Mouse (Mus musculus): ENCODE data around the gene Tbc1d22b. TPM values are rescaled to one million over a fixed set of nuclear protein-coding genes. Genes with fewer than 3 reads are reported as not detected.

Tbc1d22b gene
- polyA plus RNA-seq, 1 experiment = 9.0 TPM

DNA sequence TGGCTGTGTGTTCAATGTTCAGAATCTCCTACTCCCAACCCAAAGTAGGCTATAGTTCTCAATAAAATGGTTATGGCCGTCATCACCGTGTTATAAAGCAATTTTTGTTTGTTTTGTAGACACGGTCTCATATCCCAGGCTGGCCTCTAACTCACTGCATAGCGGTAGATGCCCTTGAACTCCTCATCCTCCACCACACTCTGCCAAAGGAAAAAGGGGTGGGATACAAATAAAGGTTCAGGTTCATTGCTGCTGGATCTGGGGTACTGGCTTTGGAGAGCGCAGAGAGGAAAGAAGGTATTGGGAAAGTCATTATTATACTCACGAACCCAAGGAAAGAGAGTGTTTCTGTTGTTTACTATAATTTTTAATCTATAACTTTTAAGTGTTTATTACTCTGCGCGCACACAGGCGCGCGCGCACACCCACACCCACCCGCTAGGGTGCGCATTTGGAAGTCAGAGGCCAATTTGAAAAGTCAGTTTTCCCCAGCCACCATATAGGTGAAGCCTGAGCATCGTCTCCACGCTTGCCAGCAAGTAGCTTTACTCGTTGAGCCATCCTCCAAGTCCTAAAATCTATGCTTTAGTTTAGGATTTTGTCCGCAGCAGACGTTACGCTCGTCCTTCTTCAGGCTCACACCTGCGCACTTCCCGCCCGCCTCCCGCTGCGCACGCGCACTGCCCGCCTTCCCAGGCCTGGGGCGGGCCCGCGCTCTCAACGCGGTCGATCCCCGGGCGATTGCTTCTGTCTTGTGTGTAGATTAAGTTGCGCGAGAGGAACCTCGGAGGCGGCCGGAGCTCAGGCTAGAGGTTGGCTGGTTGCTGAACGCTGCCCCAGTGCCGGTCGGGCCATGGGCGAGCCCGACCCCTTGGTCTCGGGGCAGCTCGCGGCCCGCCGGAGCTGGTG is 64.8 kb downstream of the Tbc1d22b start, which contains the start of the genes Rnf8 and Gm28043:
Gene Rnf8 (plus strand): TSS at position 676 of the 909 bp plus-strand sequence.
Gene Gm28043 (plus strand): TSS at position 762 of the 909 bp plus-strand sequence.
- no peaks in the 10 kb centered on the region for H3K36me3 ChIP-seq (ENCODE audit: control insufficient read depth, insufficient read depth)
- peaks cover 34% of the 10 kb centered on the region for H3K79me2 ChIP-seq (ENCODE audit: control insufficient read depth, insufficient read depth)
- peak within 1 kb of the TSS; percentile 56 for H3K4me3 ChIP-seq
- peak within 1 kb of the TSS; percentile 90 for H3ac ChIP-seq (ENCODE audit: control insufficient read depth, insufficient read length)
- H3K27me3 ChIP-seq (ENCODE audit: control insufficient read depth, insufficient read depth, insufficient read length) = no peaks in the 10 kb centered on the region
- TF ChIP-seq TCF3 (IDR thresholded peaks at IDR 0.05; ENCODE audit: insufficient read length, low read depth) (no peak), POLR2AphosphoS2 (IDR thresholded peaks at IDR 0.05; ENCODE audit: insufficient read length, low read depth) (peak; percentile 67), POLR2A (IDR thresholded peaks at IDR 0.05; ENCODE audit: insufficient read length, low read depth) (peak; percentile 90), USF1 (IDR thresholded peaks at IDR 0.05; ENCODE audit: low read depth) (no peak), TCF12 (IDR thresholded peaks at IDR 0.05; ENCODE audit: insufficient read depth, poor library complexity, severe bottlenecking) (no peak), MAX (IDR thresholded peaks at IDR 0.05; ENCODE audit: low read depth) (no peak), REST (IDR thresholded peaks at IDR 0.05; ENCODE audit: insufficient read depth, insufficient read length) (no peak), MYOG (IDR thresholded peaks at IDR 0.05; ENCODE audit: control insufficient read depth in 1 of 3, insufficient read depth in 1 of 3, insufficient read length in 2 of 3, low read depth in 2 of 3) (no peak), SRF (IDR thresholded peaks at IDR 0.05; ENCODE audit: control insufficient read depth, insufficient read length, low read depth) (no peak), E2F4 (IDR thresholded peaks at IDR 0.05; ENCODE audit: insufficient read depth) (peak; percentile 53), MYOD1 (IDR thresholded peaks at IDR 0.05; ENCODE audit: control insufficient read depth in 1 of 3, insufficient read length in 2 of 3, low read depth in 2 of 3) (peak in 2 of 3 experiments; percentile 43 to 51), CEBPB (IDR thresholded peaks at IDR 0.05; ENCODE audit: insufficient read depth, poor library complexity, severe bottlenecking) (no peak)
- peak within 1 kb of the TSS; percentile 77 for H3K4me2 ChIP-seq (ENCODE audit: low read depth)

- no peaks in the 10 kb centered on the region for H3K27me3 ChIP-seq (ENCODE audit: control insufficient read depth, insufficient read depth, insufficient read length)
- no peaks in the 10 kb centered on the region for H3K36me3 ChIP-seq (ENCODE audit: control insufficient read depth, insufficient read depth)
- TF ChIP-seq MYOG (IDR thresholded peaks at IDR 0.05; ENCODE audit: control insufficient read depth in 1 of 3, insufficient read depth in 1 of 3, insufficient read length in 2 of 3, low read depth in 2 of 3) (no peak), POLR2AphosphoS2 (IDR thresholded peaks at IDR 0.05; ENCODE audit: insufficient read length, low read depth) (no peak), POLR2A (IDR thresholded peaks at IDR 0.05; ENCODE audit: insufficient read length, low read depth) (no peak), USF1 (IDR thresholded peaks at IDR 0.05; ENCODE audit: low read depth) (no peak), MAX (IDR thresholded peaks at IDR 0.05; ENCODE audit: low read depth) (no peak), MYOD1 (IDR thresholded peaks at IDR 0.05; ENCODE audit: control insufficient read depth in 1 of 3, insufficient read length in 2 of 3, low read depth in 2 of 3) (no peak)
- peaks cover 34% of the 10 kb centered on the region for H3K79me2 ChIP-seq (ENCODE audit: control insufficient read depth, insufficient read depth)
- peak overlapping the region; percentile 56 for H3K4me3 ChIP-seq
- peak overlapping the region; percentile 90 for H3ac ChIP-seq (ENCODE audit: control insufficient read depth, insufficient read length)
- H3K4me2 ChIP-seq (ENCODE audit: low read depth) = peak overlapping the region; percentile 70
Observed at GRCm38 (mm10) chr17:29615024-29615551, 65.5 kb downstream of the Tbc1d22b start.

DNA sequence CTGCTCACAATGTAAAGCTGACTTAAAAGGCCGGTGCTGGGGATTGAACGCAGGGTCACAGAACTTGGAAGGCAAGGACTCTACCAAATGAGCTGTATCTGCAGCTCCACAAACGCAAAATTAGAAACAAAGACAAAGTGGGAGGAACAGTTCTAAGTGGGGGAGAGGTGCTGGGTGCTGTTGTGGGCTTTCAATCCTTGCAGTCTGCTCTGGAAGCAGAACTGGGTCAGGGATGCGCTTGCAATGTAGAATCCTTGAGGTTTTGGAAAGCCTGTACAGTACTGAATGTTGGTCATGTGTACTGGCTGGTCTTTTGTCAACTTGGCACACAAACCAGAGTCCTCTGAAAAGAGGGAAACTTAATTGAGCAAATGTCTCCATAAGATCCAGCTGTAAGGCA is 66.0 kb downstream of the Tbc1d22b start:
- peaks cover 34% of the 10 kb centered on the region for H3K79me2 ChIP-seq (ENCODE audit: control insufficient read depth, insufficient read depth)
- H3K36me3 ChIP-seq (ENCODE audit: control insufficient read depth, insufficient read depth) = no peaks in the 10 kb centered on the region
- peak overlapping the region; percentile 56 for H3K4me3 ChIP-seq
- H3K4me2 ChIP-seq (ENCODE audit: low read depth) = peak overlapping the region; percentile 70
- peak overlapping the region; percentile 90 for H3ac ChIP-seq (ENCODE audit: control insufficient read depth, insufficient read length)
- H3K27me3 ChIP-seq (ENCODE audit: control insufficient read depth, insufficient read depth, insufficient read length) = no peaks in the 10 kb centered on the region
- TF ChIP-seq SRF (IDR thresholded peaks at IDR 0.05; ENCODE audit: control insufficient read depth, insufficient read length, low read depth) (no peak), USF1 (IDR thresholded peaks at IDR 0.05; ENCODE audit: low read depth) (no peak), REST (IDR thresholded peaks at IDR 0.05; ENCODE audit: insufficient read depth, insufficient read length) (no peak), TCF12 (IDR thresholded peaks at IDR 0.05; ENCODE audit: insufficient read depth, poor library complexity, severe bottlenecking) (no peak), MYOD1 (IDR thresholded peaks at IDR 0.05; ENCODE audit: control insufficient read depth in 1 of 3, insufficient read length in 2 of 3, low read depth in 2 of 3) (no peak), MAX (IDR thresholded peaks at IDR 0.05; ENCODE audit: low read depth) (no peak)

- TF ChIP-seq MAX (IDR thresholded peaks at IDR 0.05; ENCODE audit: low read depth) (no peak), TCF3 (IDR thresholded peaks at IDR 0.05; ENCODE audit: insufficient read length, low read depth) (no peak), E2F4 (IDR thresholded peaks at IDR 0.05; ENCODE audit: insufficient read depth) (no peak), MYOD1 (IDR thresholded peaks at IDR 0.05; ENCODE audit: control insufficient read depth in 1 of 3, insufficient read length in 2 of 3, low read depth in 2 of 3) (no peak), POLR2AphosphoS2 (IDR thresholded peaks at IDR 0.05; ENCODE audit: insufficient read length, low read depth) (no peak), MYOG (IDR thresholded peaks at IDR 0.05; ENCODE audit: control insufficient read depth in 1 of 3, insufficient read depth in 1 of 3, insufficient read length in 2 of 3, low read depth in 2 of 3) (no peak), TCF12 (IDR thresholded peaks at IDR 0.05; ENCODE audit: insufficient read depth, poor library complexity, severe bottlenecking) (no peak), POLR2A (IDR thresholded peaks at IDR 0.05; ENCODE audit: insufficient read length, low read depth) (no peak), REST (IDR thresholded peaks at IDR 0.05; ENCODE audit: insufficient read depth, insufficient read length) (no peak), USF1 (IDR thresholded peaks at IDR 0.05; ENCODE audit: low read depth) (no peak), CEBPB (IDR thresholded peaks at IDR 0.05; ENCODE audit: insufficient read depth, poor library complexity, severe bottlenecking) (no peak), SRF (IDR thresholded peaks at IDR 0.05; ENCODE audit: control insufficient read depth, insufficient read length, low read depth) (no peak)
- Histone ChIP-seq H3K79me2 (ENCODE audit: control insufficient read depth, insufficient read depth) (peaks cover 34% of the 10 kb centered on the region), H3K4me2 (ENCODE audit: low read depth) (no peak overlapping the region), H3K4me3 (no peak overlapping the region), H3K36me3 (ENCODE audit: control insufficient read depth, insufficient read depth) (peaks cover 16% of the 10 kb centered on the region), H3K27me3 (ENCODE audit: control insufficient read depth, insufficient read depth, insufficient read length) (no peaks in the 10 kb centered on the region), H3ac (ENCODE audit: control insufficient read depth, insufficient read length) (no peak overlapping the region)
Observed at GRCm38 (mm10) chr17:29619231-29619630, 69.6 kb downstream of the Tbc1d22b start.
